Mouse (Mus musculus) lung, postnatal 0 days (tissue): ENCODE data around the gene Cpne5.
"Not testable (repeated sequence)": the region's sequence is repeated elsewhere in the genome, so short reads cannot be mapped to it uniquely, and the experiment has no call there.

Experiments
- CTCF ChIP-seq: IDR thresholded peaks from 2 replicates; pipeline ENCODE4 v1.5.1; 2016; ENCODE audit warnings: antibody characterized with exemption, mild to moderate bottlenecking
- EP300 ChIP-seq: IDR thresholded peaks from 2 replicates; pipeline ENCODE4 v1.6.1; 2016; ENCODE audit warnings: antibody characterized with exemption, mild to moderate bottlenecking, control low read depth

DNA sequence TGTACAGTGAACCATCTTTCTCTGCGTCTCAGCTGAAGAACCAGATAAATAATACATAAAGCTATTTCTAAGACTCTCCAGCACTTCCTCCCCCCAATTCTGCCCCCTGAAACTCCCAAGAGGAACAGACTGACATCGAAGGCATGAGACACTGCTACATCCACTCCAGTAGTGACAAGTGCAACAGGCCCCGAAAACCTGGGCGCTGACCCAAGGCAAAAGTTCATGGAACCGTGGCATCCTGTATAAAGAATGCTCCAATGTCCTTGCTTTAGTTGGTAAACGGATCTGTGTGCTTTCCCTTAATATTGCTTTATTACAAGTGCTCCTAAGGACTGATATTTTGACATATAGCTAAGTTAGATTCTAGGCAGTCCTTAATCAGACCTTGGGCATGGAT lies 16.8 kb upstream of the Cpne5 start:
- not testable (repeated sequence) for TF ChIP-seq EP300, CTCF
